Mouse (Mus musculus): ENCODE results near the gene Arhgef33.
"Not testable (repeated sequence)": the region's sequence is repeated elsewhere in the genome, so short reads cannot be mapped to it uniquely, and the experiment has no call there.

Arhgef33 gene

GRCm38 (mm10) chr17:80347234-80347633, 40.0 kb downstream of the Arhgef33 start:
- no peak for DNase-seq

DNA sequence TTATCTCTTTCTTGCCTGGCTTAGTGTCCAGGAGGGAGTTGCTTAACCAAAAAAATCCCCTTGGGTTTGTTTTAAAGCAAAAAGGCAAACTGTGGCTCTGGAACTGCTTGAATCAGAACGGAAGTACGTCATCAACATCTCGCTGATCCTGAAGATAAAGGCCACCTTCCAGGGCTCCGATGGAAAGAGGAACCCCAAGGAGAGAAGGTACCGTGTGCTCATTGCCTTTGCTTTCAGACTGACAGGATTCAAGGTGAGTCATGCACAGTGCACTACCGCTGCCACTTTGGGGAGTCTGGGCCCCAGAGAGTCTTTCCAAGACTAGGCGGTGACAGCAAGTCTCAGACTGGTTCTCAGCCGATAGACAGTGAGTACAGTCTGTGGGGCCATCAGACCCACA, 53.0 kb downstream of the Arhgef33 start:
- no peak for DNase-seq

DNA sequence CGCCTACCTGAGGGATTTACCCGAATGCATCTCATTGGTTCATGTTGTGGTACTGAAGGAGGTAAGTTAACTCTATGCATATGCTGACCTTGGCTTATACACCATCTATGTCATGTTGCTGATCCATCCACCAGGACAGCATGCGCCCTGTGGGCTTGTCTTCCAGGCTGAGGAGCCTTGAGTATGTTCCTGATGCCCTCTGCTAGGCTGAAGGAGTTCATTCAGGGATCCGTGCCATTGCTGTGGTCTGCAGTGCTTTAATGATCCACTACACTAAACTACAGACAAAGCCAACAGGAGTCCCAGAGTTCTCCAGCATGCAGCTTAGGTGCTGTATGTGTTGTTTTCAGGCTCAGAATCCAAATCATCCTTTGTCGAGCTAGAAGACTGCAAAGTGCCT, 60.1 kb downstream of the Arhgef33 start:
- peak; percentile 15 to 27 for DNase-seq

DNA sequence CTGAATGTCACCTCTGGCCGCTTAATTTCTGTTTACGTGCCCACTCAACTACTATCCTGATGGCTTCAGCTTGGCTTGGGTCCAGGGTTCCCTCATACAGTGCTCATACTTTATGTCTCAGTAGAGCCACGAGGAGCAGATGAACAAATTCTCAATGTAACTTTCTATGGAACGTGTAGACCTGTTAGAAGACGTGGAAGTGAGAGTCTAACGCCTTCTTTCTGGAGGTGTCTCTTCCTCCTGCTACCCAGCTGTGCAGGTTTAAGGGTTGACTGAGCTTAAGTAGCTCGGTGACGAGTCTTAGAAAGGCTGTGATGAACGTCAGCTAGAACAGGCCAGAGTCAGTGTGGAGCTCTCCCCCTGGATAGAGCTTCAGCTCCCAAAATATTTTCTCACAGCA, 61.4 kb downstream of the Arhgef33 start:
- no peak for DNase-seq

DNA sequence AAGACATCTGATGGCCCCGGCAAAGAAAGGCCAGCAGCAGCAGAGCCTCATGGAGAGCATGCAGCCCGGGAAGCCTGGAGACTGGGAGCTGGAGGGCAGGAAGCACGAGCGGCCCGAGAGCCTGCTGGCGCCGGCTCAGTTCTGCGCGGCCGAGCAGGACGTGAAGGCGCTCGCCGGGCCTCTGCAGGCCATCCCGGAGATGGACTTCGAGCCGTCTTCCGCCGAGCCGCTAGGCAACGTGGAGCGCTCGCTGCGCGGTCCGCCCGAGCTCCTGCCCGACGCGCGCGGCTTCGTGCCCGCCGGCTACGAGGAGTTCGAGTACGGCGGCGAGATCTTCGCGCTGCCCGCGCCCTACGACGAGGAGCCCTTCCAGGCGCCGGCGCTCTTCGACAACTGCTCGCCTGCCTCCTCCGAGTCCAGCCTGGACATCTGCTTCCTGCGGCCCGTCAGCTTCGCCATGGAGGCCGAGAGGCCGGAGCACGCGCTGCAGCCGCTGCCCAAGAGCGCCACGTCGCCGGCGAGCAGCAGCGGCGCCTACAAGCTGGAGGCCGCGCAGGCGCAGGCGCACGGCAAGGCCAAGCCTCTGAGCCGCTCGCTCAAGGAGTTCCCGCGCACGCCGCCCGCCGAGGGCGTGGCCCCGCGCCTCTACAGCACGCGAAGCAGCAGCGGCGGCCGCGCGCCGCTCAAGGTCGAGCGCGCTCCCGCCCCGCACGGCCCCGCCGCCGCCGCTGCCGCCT, 66.0 kb downstream of the Arhgef33 start, which contains the start of gene Gm10190:
Gm10190 (minus strand) TSS at position 553 of the 737 bp plus-strand sequence.
- peak; percentile 86 to 88 for DNase-seq

DNA sequence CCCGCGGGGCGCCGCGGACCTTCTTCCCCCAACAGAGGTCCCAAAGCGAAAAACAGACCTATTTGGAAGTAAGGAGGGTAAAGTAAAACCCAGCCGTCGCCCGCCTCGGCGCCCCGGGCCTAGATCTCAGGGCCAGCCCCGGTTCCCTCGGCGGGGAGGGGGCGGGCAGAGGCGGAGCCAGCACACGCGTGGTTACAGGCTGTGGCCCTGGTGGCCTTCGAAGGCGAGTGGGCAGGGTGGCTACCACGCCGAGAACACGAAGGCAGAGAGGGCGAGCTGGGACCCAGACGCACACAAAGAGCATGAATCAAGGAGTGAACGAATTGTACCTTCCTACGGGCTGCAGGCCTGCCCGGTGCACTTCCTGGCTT, 66.5 kb downstream of the Arhgef33 start:
- DNase-seq, result no peak

GRCm38 (mm10) chr17:80378386-80378785, 71.2 kb downstream of the Arhgef33 start:
- DNase-seq, result not testable (repeated sequence)

DNA sequence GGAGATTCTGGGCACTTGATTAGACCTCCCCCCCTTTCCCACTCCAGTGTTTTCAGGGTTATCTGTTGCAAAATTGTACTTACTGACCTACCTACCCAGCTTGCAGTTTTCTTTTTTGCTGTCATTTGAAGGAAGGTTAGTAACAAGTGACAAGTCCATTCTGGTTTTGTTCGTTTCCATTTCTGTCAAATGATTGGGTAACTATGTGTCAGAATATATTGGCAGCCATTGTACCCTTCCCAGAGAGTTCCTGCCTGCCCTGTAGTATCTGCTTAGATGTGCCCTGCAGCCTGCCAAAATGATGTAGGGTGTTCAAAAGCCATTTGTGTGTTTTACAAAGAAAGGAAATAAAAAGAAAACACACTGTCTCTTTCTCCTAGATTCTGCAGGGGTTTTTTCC, 78.5 kb downstream of the Arhgef33 start:
- DNase-seq, result no peak

GRCm38 (mm10) chr17:80390024-80390423, 82.8 kb downstream of the Arhgef33 start:
- no peak for DNase-seq

GRCm38 (mm10) chr17:80391423-80392403, 84.5 kb downstream of the Arhgef33 start:
- DNase-seq, result peak; percentile 62 to 64

GRCm38 (mm10) chr17:80398243-80398642, 91.0 kb downstream of the Arhgef33 start:
- DNase-seq, result no peak

DNA sequence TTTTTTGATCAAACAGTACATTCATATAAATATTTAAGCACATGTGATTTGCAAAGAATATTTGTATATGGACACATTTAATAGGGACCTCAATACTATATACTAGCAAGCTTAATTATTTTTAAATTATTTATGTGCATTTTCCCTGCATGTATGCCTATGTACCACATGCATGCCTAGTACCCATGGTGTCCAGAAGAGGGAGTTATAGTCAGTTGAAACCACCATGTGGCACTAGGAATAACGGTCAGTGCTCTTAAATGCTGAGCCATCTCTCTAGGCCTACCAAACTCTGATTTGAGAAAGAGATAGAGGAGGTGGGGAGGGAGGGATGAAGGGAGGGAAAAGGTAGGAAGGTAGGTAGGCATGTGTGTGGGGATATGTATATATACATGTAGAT, 104.0 kb downstream of the Arhgef33 start:
- DNase-seq, result no peak

GRCm38 (mm10) chr17:80418572-80419210, 111.5 kb downstream of the Arhgef33 start:
- no peak for DNase-seq

- no peak for DNase-seq
Observed at GRCm38 (mm10) chr17:80420998-80421397, 113.8 kb downstream of the Arhgef33 start.

GRCm38 (mm10) chr17:80426171-80426570, 119.0 kb downstream of the Arhgef33 start:
- no peak for DNase-seq

GRCm38 (mm10) chr17:80426901-80427300, 119.7 kb downstream of the Arhgef33 start:
- DNase-seq, result no peak

GRCm38 (mm10) chr17:80427966-80428365, 120.8 kb downstream of the Arhgef33 start:
- peak in 1 of 2 experiments; percentile 11 for DNase-seq

- no peak for DNase-seq
Observed at GRCm38 (mm10) chr17:80431997-80432396, 124.8 kb downstream of the Arhgef33 start.

- no peak for DNase-seq
Observed at GRCm38 (mm10) chr17:80434430-80434829, 127.2 kb downstream of the Arhgef33 start.

DNA sequence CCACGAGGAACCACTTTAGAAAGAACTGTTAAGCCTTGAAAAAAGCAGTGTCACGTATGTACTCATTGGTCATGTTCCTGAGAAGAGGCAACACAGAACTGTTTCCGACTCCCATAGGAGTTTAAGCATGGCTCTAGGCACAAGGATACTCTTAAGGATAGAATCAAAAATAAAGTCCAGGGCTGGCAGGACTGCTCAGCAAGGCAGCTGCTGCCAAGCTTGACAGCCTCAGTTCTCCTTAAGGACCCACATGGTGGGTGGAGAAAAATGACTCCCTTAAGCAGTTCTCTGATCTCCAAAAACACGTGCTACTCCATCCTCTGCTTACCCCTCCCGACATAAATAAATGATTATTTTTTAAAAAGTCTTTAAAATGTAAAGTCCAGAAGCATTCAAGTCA, 128.5 kb downstream of the Arhgef33 start:
- no peak for DNase-seq

GRCm38 (mm10) chr17:80445433-80445832, 138.2 kb downstream of the Arhgef33 start:
- no peak for DNase-seq

DNA sequence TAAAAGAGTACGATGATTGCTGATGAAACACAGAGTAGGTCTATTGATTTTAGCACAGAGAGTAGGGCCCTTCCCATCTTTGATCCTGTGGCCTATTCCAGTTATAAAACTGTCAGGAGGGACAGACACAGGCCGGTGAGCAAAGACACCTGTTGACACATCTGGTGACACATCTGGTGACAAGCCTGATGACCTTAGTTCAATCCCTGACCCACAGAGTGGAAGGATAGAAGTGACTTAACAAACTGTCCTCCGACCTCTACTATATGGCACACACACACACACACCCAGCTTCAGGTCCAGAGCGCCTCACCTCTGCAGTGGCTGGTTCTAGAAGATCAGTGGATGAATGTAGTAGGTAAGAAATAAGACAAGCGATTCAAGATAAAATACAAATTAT, 139.3 kb downstream of the Arhgef33 start:
- no peak for DNase-seq

Data from kidney, adult 8-10 months (tissue).